Mouse (Mus musculus) ES-E14 (cell line): Measurements from ENCODE around the gene Gtf2ird1.

Source experiments
- CHD2 ChIP-seq: IDR thresholded peaks from 2 replicates; pipeline ENCODE4 v1.6.1; 2014; ENCODE audit warnings: mild to moderate bottlenecking, low read depth, low read length, inconsistent platforms
- HCFC1 ChIP-seq: IDR thresholded peaks from 2 replicates; pipeline ENCODE4 v1.6.1; 2012; ENCODE audit warnings: low read length, inconsistent platforms, borderline replicate concordance; ENCODE audit not compliant: insufficient read depth
- MAFK ChIP-seq: IDR thresholded peaks from 2 replicates; pipeline ENCODE4 v1.6.1; 2014; ENCODE audit warnings: mild to moderate bottlenecking, low read depth, low read length, inconsistent platforms; ENCODE audit not compliant: insufficient read depth
- ZC3H11A ChIP-seq: IDR thresholded peaks from 2 replicates; pipeline ENCODE4 v1.6.1; 2012; ENCODE audit warnings: low read depth, mild to moderate bottlenecking, inconsistent platforms, low read length, borderline replicate concordance
- ZNF384 ChIP-seq: IDR thresholded peaks from 2 replicates; pipeline ENCODE4 v1.6.1; 2012; ENCODE audit warnings: low read depth, low read length, inconsistent platforms

- TF ChIP-seq MAFK (no peak), ZNF384 (no peak), ZC3H11A (no peak), HCFC1 (no peak), CHD2 (no peak)
These were observed 26.4 kb downstream of the Gtf2ird1 start for GRCm38 (mm10) chr5:134430087-134430486.
